Mouse (Mus musculus) MN1 (cell line): Measurements from ENCODE around the gene Fam166a.
A peak's percentile ranks its signal among the peaks of the same experiment; 100 is the strongest.

Source experiments
- DNase-seq: peaks from one replicate; pipeline ENCODE4 v3.0.0-alpha.2; 2016; ENCODE audit warnings: low spot score

Gene Fam166a

DNA sequence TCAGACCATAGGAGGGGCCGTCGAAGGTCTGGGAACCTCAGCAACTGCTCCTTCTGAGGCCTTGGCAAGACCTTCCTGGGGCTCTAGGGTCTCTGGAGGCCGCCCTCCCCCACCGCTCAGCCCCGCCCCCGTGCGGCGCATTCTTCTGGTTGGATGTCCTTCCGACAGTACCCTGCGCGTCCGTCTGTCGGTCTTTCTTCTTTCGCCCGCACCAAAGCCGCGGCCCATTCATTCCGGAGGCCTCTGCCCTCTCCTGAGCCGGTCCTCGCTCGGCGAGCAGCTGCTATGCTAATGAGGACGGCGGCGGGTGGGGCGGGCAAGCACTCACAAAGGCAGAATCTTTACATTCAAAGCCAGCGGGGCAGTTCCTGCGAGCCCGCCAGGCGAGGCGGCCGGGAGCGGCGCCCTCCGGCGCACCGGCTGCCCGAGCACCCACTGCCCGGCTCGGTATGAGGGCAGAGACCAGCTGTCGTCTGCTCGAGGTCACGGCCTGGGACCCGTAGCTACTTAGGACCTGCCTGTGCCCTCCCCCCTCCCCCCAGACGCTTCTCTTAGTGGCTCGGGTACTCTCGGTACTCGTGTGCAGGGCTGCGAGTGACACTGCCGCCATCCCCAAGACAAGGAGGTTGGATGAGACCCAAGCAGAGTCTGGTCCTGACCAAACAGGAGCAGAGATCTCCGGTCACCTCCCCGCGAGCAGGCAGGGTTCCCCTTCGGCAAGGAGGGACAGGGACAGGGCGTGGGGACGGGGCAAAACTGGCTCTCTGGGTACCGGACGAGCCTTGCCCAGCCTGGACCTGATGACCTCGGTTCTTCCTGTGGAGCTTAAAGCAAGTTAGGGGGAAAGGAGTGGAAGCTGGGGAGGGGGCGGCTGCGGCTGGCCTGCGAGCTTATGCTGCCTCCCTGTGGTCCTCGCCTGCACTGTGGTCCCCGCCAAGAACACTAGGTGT lies 32.6 kb upstream of the Fam166a start:
- DNase-seq: peak; percentile 68

DNA sequence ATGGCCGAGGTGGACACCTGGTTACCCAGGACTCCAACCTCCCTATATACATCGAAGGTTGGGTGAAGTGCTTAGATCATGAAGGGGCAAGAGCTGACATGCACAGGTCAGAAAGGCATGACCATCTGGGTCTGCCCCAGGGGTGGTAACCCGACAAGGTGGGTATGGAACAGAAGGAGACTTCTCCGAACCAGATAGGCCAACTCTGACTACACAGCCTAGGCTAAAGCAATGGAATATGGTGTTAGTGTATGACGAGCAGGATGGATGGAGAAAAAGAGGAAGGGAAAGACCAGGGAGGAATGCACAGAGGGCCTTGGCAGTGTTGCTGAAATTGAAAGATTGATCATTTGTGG lies 32.0 kb upstream of the Fam166a start:
- no peak for DNase-seq

DNA sequence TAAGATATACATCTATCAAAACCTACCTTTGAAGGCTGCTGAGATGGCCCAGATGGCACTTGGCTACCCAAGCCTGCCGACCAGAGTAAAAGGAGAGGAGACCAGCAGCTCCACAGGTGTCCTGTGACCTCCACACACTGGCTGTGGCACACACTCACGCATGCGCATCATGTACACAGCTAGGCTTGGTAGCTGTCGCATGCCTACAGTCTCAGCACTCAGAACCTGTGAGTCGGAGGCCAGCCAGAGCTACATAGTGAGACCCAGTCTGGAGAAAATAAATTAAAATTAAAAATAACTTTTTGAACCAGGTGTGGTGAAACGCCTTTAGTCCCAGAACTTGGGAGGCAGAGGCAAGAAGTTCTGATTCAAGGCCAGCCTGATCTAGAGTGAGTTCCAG lies 30.7 kb upstream of the Fam166a start:
- no peak for DNase-seq

DNA sequence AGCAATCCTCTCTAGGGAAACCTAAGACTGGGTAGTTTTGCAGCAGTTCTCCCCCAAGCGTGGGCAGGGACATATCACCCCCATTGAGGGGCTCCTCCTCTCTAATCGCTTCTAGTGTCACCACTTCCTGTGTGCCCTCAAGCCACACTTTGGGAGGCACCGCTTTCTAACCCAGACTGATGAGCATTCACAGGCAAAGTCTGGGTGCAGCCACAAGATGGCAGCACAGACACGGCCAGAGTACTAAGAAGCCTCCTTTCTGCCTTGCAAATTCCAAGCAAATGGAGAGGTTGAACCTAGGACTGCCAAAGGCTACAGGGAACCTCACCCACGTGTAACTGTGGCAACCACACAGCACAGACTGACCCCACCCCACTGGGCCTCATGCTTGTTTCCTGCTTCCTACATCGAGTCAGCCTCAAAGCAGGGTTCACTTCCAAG lies 25.2 kb upstream of the Fam166a start:
- DNase-seq: peak; percentile 85

DNA sequence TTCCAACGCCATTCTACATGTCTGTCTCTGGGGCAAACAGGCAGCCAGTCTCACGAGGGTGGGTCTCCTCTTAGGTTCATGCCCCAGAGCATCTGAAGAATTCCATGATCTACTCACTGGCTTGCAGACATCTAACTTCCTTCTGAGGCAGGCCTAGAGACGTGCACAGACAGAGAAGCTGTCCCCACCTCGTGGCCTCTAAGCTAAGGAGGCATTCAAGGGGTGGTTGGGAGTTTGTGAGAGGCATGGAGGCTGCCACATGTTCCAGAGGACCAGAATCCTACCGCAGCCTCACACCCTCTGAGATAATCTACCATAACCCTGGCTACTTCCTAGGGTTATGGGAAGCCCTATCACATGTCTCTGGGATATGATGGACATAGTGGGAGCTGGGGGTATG lies 24.5 kb upstream of the Fam166a start:
- DNase-seq: no peak

DNA sequence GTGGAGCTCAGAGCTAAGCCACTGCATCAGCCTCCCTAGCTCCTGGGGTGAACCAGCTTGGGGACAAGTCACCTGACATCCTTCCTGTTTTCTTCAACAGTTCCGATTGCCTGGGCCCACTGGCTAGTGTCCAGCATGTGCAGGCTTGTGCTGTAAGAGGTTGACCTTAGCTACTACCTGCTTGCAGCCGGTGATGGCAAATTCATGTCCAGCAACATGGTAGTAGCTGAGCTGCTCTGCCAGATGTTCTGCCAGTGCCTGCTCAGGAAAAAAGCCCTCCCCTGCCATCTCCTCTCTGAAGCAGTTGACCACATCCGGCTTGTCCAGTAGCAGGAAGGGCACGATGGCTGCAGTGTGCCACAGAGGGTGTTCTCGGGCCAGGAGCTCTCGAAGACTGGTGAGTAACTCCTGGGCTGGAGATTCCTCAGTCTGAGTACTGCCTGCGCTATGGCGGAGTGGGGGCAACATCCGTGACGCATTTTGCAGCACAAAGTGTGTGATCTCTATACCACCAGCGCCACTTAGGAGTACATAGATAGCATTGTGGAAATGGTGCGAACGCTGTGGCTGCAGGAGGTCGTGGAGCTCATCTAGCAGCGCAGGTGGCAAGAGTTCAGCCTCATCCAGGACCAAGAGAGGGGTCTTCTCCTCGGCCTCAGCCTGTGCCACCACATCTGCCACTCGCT lies 23.9 kb upstream of the Fam166a start:
- no peak for DNase-seq

DNA sequence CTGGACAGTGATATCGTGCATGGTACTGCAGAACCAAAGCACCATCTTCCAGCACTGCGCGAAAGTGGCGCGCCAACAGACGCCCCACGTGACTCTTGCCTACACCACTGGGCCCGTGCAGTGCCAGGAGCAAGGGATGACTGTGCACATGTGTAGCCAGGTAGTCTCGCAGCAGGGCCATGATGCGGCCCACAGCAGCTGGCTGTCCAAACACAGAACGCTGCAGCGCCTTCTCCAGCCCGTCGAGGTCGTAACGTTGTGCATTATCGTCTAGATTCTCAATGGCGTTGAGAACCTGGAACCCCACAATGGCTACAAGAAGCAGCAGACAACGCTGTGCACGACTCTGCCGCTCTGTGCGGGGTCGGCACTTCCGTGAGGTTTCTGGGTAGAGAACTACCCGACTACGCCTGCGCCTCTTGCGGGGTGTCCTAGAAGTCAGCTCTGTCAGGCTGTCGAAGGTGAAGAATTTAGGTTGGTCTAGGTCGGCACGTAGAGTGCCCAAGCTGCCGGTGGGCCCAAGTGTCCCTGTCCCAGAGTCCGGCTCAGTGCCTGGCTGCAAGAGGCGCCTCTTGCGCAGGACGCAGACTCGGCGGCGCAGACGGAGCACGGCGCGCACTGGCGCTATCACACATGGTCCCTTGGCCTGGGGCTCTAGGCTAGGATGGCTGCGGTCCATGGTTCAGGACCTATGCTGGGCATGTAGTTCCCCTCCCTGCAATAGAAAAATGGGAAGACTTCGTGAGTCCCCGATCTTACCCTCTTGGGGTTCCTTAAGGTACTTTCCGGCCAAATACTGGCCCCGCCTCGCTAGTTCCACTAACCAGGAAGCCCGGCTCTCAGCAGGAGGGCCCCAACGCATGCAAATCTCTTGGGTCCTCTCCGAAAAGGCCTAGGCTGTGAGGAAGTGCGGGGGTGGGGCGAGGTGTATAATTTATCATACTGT lies 23.1 kb upstream of the Fam166a start:
- no peak for DNase-seq

DNA sequence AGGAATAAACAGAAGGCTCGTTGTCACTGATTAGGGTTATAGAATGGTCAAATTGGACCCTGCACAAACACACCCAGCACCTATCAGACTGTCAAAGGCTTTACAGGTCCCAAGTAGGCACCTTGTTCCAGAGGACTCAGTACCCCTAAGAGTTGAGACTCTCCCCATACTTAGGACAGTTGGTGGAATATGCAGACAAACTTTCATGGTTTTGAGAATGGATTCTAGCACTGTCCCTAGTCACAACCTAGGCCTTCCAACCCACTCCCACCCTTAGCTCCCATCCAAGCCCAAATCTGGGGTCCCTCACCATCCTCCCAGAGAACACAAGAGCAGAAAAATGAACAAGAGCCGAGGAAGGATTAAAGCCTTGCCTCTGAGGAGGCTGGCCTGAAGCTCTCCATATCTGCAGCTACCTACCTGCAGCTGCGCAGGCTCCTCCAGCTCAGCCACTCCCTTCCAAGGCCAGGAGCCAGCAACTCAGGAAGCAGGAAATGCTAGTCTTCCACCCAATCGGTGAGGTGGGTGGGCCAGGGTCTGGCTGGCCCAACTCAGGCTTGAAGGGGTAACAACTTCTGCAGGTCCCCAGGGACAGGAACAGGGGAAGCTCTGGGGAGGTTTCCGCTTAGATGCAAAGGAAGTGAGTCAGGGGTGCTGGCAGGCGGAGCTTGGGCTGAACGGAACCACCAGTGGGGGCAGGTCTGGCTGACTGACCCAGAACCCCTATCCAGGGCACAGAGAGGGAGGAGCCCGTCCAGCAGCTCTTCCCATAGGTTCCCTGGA lies 22.2 kb upstream of the Fam166a start, which contains the start of gene Tor4a:
TSS of gene Tor4a (minus strand) at position 715 of the 783 bp plus-strand sequence.
- peak; percentile 49 for DNase-seq

DNA sequence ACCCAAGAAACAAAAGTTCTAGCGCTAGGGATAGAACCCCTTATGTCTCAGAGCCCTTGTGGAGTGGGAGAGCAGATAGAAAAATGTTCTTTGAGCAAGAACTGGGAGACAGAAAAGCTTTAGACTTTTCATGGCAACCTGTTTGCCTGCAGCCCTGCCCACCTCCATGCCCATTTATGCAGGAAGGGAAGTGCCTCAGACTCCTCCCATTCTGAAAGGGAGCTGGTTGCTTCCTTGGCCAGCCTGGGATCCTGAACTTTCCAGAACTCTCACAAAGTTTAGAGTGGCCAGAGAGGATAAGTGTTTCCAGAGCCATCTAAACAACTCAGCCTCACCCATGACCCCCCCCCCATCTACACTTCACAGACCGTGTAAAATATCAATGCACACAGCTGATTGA lies 21.4 kb upstream of the Fam166a start:
- DNase-seq: no peak

DNA sequence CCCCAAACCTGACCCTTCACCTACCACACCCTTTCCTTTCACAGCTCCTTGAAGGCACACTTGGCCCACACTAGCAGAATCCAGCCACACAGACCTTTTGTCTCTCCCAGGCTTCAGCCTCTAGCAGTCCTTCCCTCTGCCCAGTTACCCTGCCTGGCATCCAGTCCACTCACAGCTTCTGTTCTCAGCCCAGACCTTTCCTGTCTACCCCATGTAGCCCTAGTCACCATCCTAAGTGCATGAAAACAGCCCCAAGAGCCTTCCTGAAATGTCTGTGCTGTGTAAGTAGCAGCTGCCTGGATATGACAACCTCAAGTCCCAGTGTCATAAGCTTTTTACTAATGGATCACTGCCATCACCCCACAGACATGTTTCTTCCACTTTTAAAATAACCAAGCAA lies 20.6 kb upstream of the Fam166a start:
- no peak for DNase-seq

DNA sequence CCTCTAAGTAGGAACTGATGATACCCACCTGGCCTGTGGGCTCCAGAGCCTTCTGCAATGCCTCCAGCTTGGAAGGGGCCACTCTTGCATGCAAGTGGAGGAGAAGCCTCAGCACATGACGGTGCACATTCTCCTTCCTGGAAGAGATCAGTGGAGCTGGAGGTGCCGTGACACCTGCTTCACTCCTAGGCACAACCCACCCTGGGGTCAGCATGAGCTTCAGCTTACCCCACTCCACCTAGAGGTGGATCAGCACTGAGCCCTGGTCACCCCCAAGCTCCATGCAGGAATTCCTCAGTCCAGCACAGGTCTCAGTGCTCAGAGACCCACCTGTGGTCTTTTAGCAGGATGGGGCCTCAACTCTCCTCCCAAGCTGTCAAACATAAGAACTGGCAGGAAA lies 17.9 kb upstream of the Fam166a start:
- no peak for DNase-seq

DNA sequence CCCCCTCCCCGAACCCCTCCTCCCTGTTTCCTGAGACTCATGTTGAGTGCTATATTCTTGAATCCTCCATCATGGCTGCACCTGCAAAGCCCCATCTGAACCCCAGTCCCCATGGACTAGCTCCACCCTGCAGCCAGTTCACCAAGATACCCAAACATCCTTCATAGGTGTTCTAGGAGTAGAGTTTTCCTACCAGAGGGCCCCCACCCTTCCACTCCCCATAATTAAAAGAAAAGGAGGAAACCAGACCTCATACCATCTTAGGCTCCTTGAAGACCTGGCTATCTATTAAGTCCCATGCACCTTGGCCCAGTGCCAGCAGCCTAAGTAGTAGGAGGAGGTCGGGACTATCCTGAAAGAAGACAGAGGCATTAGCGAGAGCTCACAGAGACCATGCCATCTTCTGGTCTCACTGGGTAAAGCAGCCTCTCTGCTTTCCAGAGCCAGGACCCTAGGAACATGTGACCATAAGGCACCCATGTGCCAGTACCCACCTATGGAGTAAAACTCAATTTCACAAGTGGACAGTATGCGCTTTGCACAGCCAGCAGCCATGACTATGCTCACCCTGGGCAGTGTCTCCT lies 14.8 kb upstream of the Fam166a start:
- peak; percentile 70 for DNase-seq

DNA sequence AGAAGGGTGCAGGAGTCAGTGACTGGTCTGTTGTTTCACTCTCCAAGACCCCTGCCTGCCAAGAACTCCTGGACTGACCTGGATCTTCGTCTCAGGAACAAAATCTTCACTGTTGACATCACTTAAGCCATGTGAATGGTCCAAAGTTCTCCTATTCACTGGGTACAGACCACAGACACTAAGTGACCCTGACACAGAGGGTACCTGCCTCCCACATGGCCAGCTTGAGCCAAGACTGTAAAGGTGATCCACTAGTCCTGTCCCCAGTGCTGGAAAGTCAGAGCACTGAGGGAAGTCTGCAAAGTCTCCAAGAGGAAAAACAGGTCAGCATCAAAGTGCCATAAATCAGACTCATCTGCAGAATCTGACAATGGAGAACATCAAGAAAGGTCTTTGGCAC lies 11.0 kb upstream of the Fam166a start:
- DNase-seq: no peak

DNA sequence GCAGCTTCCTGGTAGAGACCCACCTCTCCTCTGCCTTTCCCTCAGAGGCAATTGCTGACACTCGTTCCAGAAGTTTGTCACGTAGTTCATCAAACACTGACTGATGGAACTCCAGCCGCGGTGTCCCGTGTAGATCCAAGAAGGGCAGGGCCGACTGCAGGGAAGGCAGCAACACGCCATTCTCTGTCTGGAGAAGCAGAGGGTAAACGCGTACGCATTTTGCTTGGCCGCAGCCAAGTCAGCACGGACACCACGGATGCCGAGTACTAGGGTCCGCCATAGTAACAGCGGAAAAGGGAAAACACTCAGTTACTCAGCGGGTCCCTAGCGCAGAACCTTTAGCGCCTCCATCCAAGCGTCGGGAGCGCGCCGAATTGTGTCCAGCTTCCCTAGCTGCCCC lies 7.9 kb upstream of the Fam166a start:
- no peak for DNase-seq

DNA sequence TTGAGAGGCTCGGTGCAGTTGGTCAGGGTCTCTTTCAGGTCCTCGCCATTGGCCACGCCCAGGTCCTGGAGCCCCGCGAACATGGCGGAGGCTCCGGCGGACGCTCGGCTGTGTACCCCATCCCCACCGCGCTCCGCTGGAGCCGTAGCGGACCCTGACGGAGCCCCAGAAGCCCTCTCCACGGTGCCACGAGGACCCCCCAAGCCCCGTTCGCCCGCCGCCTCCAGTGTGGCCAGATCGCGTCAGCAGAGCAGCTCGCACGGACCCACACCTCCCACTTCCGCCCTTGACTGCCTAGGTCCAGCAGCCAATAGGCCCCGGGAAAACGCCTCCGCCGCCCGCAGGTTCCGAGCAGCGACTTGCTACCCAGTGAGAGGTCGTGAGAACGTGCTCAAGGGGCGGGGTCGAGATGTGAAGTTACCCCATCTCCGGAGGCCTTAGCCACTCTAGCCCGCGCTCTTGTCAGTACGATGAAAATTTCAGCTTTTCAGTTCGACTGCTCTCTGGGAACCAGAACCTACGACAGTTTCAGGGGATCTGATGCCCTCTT lies 7.3 kb upstream of the Fam166a start, which contains the start of gene Nelfb:
TSS of gene Nelfb (minus strand) at position 369 of the 550 bp plus-strand sequence.
- DNase-seq: peak; percentile 91

DNA sequence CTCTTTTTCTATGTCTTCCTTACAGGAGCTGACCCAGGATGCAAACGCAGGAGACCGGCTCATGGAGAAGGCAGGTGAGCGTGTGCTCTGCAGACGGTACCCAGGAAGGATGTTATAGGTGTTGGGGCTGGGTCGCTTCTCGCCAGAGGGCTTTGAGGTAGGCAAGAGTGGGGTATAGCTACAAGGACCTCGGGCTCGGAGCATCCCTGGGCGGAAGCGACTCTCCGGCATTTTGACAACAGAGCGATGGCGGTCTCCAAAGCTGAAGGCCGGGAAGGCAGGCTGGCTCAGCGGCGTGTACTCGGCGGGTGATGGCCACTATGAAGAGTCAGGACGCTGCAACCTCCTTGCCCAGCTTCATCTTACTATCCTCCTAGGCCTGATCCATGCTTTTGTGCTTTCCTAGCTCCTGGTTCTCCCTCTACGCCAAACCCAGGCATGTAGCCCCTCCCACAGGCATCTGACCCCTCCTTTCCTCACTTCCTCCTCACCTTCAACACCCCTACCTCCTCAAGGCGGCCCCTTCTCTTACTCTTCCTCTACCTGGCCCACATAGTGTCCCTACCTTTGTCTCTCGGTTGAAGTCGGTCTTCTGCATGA lies 5.2 kb upstream of the Fam166a start:
- no peak for DNase-seq

DNA sequence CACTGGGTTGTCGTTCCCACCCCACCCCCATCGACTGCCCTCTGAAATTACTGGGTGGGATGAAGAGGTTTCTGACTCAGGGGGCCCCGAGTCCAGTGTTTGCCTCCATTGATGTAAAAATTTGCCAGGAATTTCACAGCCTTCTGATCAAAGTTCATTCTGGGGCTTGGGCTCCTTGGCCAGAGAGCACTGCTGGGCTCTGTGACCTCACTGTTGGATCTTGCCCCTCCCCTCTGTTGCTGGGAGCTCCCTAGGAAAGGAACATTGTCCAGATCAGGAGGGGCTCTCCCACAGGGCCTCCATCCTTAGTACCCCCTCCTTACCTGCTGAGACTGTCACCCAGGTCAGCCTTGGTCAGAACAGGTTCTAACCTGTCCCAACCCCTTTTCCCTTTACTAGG lies 4.1 kb upstream of the Fam166a start, which contains the start of gene Stpg3:
TSS of gene Stpg3 (minus strand) at position 194 of the 400 bp plus-strand sequence.
- DNase-seq: no peak

DNA sequence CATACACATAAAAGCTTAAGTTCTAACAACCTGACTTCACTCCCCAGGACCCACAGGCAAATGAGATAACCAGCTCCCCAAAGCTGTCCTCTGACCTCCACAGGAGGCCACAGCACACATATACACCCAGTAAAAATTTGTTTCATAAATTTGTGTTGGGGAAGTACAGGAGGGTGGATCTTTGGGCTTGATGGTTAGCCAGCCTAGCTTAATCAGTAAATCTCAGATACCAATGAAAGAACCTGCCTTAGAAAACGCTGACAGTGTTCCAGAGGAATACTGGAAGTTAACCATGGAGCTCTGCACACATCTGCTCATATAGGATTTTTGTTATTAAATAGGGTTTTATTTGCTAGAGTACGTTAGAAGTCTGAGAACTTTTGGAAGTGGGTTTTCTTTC lies 879 bp upstream of the Fam166a start:
- no peak for DNase-seq

DNA sequence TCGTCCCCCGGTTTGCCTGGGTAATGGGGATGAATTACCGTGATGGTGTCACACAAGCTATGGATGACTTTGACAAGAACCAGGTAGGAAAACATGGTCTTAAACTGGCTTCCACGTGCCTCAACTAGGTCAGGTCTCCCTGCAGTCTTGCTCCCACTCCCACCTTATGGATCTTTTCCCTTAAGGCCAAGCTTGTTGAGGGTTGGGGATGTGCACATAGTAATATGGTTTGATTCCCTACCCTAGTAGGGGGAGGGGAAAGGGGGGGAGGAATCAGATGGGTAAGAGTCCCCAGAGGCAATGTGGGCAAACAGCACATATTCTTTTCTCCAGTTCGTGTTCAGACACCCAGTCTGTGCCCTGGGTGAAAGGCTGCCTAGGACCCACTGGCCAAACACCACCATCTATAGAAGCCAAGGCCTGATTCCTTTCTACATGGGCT lies 2.8 kb downstream of the Fam166a start:
- DNase-seq: no peak
